Mouse (Mus musculus) liver, adult 2 months (tissue): Measurements from ENCODE around the gene Cyth3. TPM values are rescaled to one million over a fixed set of nuclear protein-coding genes. Genes with fewer than 3 reads are reported as not detected.

Experiments
- DNase-seq: peaks from one replicate; pipeline ENCODE4 v3.0.0-alpha.2; 2011; ENCODE audit warnings: low read depth, low spot score; ENCODE audit errors: extremely low read depth
- H3K27ac ChIP-seq: fragments of 200-500 bp; replicated peaks from 2 replicates; pipeline ENCODE4 v1.5.1; 2012; ENCODE audit warnings: low read depth, mild to moderate bottlenecking, control low read depth, inconsistent platforms, low read length; ENCODE audit not compliant: insufficient read depth
- H3K27me3 ChIP-seq: fragments of 200-500 bp; 2 replicates; pipeline ENCODE4 v1.6.1; 2012; ENCODE audit warnings: mild to moderate bottlenecking, moderate library complexity, low read length, inconsistent platforms; ENCODE audit not compliant: control insufficient read depth, insufficient read depth
- H3K36me3 ChIP-seq: fragments of 200-500 bp; 2 replicates; pipeline ENCODE4 v1.6.1; 2012; ENCODE audit warnings: low read length, inconsistent platforms; ENCODE audit not compliant: control insufficient read depth, insufficient read depth
- H3K4me1 ChIP-seq: fragments of 200-500 bp; 2 replicates; pipeline ENCODE4 v1.6.1; 2011; ENCODE audit warnings: low read length; ENCODE audit not compliant: control insufficient read depth, insufficient read depth
- H3K4me3 ChIP-seq: fragments of 200-500 bp; 2 replicates; pipeline ENCODE4 v1.5.1; 2011; ENCODE audit warnings: low read depth, mild to moderate bottlenecking, control low read depth, low read length, moderate library complexity; ENCODE audit not compliant: insufficient read depth
- H3K79me2 ChIP-seq: fragments of 200-500 bp; 2 replicates; pipeline ENCODE4 v1.6.1; 2012; ENCODE audit warnings: inconsistent platforms, mild to moderate bottlenecking, low read length, moderate library complexity; ENCODE audit not compliant: control insufficient read depth, insufficient read depth
- H3K9ac ChIP-seq: fragments of 200-500 bp; 2 replicates; pipeline ENCODE4 v1.6.1; 2012; ENCODE audit warnings: low read depth, mild to moderate bottlenecking, control low read depth, inconsistent platforms, low read length
- CTCF ChIP-seq: fragments of 200-500 bp; IDR thresholded peaks from 2 replicates; pipeline ENCODE4 v1.5.1; 2011; ENCODE audit warnings: low read depth, low read length, control low read depth
- POLR2A ChIP-seq: fragments of 200-500 bp; IDR thresholded peaks from 2 replicates; pipeline ENCODE4 v1.6.1; 2011; ENCODE audit warnings: low read length, control low read depth; ENCODE audit not compliant: insufficient read depth; ENCODE audit errors: extremely low read depth
- WGBS: fragments of 180-500 bp; shearing (Covaris S2); methylation state at CpG from one replicate; pipeline ENCODE4 v1.1.7; 2018; 5-methylcytosine and 5-hydroxymethylcytosine counted together
- polyA plus RNA-seq: library from polyadenylated mRNA; depleted of rRNA; stranded (reverse); fragments of >200 nt; gene quantifications from 2 replicates; pipeline ENCODE4 v1.2.3, GENCODE M21; 2012
- total RNA-seq: library from RNA; depleted of rRNA; stranded (reverse); fragments of >200 nt; gene quantifications from 2 replicates; pipeline ENCODE4 v1.2.3, GENCODE M21; 2014

Cyth3 gene
- total and polyA plus RNA-seq, 2 experiments, result 2.9 to 4.4 TPM

DNA sequence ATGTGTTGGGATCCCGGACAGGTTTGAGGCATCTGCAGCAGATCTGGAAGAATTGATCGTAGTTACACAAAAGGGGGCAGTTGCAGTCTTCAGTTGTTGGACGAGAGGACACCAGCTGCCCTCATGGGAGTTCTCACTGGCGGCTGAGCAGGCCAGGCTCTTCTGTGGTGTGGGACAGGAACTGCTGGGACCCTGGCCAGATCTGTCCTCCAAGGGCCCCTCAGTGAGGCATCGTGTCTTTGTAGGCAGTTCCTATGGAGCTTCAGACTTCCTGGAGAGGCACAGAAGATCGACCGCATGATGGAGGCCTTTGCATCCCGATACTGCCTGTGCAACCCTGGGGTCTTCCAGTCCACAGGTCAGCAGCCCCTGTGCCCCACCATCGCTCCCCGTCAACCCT is 78.8 kb downstream of the Cyth3 start:
- Histone ChIP-seq H3K79me2 (no peaks in the 10 kb centered on the region), H3K27me3 (no peaks in the 10 kb centered on the region), H3K4me3 (no peak overlapping the region), H3K36me3 (no peaks in the 10 kb centered on the region), H3K27ac (no peak overlapping the region), H3K9ac (no peak overlapping the region), H3K4me1 (0 out of 2 replicates have a peak, but pooled peaks cover under 1% of the 10 kb centered on the region)
- WGBS, result 96% methylated on average over 10 of the region's 10 CpGs
- DNase-seq, result no peak
- TF ChIP-seq CTCF (no peak), POLR2A (no peak)

- no peaks in the 10 kb centered on the region for H3K36me3 ChIP-seq
- no peaks in the 10 kb centered on the region for H3K4me1 ChIP-seq
- H3K27ac ChIP-seq, result no peak overlapping the region
- WGBS, result 91% methylated on average over 13 of the region's 13 CpGs
- TF ChIP-seq POLR2A, result no peak
- no peak for TF ChIP-seq CTCF
- H3K79me2 ChIP-seq, result no peaks in the 10 kb centered on the region
- DNase-seq, result no peak
- H3K27me3 ChIP-seq, result no peaks in the 10 kb centered on the region
- H3K9ac ChIP-seq, result no peak overlapping the region
- no peak overlapping the region for H3K4me3 ChIP-seq
These were observed 82.8 kb downstream of the Cyth3 start for GRCm38 (mm10) chr5:143704875-143705658.

DNA sequence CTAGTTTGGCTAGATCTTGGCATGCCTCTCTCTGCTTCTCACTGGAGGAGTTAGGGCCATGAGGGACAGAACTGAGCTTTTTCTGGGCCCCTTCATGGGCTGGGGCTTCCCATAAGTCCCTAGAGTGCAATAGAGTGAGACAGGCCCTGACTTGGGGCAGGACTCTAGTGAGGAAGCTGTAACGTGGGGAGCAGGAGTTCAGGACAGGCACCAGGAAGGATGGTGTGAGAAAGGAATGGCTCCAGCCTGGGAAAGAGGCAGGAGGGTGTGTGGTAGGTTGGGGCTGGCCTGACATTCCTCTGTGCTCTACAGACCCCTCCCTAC is 83.4 kb downstream of the Cyth3 start:
- H3K27ac ChIP-seq, result no peak overlapping the region
- no peak overlapping the region for H3K9ac ChIP-seq
- H3K4me1 ChIP-seq, result no peaks in the 10 kb centered on the region
- no peak overlapping the region for H3K4me3 ChIP-seq
- DNase-seq, result no peak
- WGBS, result 85% methylated on average over 1 of the region's 1 CpGs
- TF ChIP-seq CTCF, result no peak
- TF ChIP-seq POLR2A, result no peak
- H3K27me3 ChIP-seq, result no peaks in the 10 kb centered on the region
- no peaks in the 10 kb centered on the region for H3K36me3 ChIP-seq
- H3K79me2 ChIP-seq, result no peaks in the 10 kb centered on the region

GRCm38 (mm10) chr5:143706030-143706821 is 84.0 kb downstream of the Cyth3 start:
- Histone ChIP-seq H3K36me3 (peaks cover 3% of the 10 kb centered on the region; the same call in 1 of the 2 replicates), H3K4me1 (no peaks in the 10 kb centered on the region), H3K27me3 (no peaks in the 10 kb centered on the region), H3K4me3 (no peak overlapping the region), H3K79me2 (no peaks in the 10 kb centered on the region), H3K9ac (no peak overlapping the region), H3K27ac (no peak overlapping the region)
- WGBS, result 85% methylated on average over 9 of the region's 9 CpGs
- TF ChIP-seq POLR2A (no peak), CTCF (no peak)
- DNase-seq, result no peak

GRCm38 (mm10) chr5:143706822-143707200 is 84.6 kb downstream of the Cyth3 start:
- peaks cover 3% of the 10 kb centered on the region; the same call in 1 of the 2 replicates for H3K36me3 ChIP-seq
- H3K79me2 ChIP-seq, result no peaks in the 10 kb centered on the region
- H3K27ac ChIP-seq, result no peak overlapping the region

DNA sequence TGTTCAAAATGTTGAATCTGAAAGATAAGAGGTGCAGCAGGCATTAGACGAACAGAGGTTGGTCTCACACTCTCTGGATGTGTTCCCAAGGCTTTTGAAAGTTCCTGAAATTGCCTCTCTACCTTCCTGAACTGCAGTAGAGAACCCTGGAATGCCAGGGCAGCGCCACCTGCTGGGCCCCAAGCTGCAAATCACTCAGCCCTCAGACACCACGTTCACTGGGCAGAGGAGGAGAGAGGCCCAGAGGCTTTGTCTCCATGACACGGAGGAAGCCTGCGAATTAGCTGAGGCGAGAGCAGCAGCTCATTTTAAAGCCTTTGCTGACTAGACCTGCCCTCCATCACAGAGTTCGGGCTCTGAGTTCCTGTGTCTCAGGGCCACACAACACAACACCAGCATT is 89.1 kb downstream of the Cyth3 start:
- Histone ChIP-seq H3K27me3 (no peaks in the 10 kb centered on the region), H3K9ac (no peak overlapping the region), H3K4me3 (no peak overlapping the region), H3K79me2 (no peaks in the 10 kb centered on the region), H3K27ac (no peak overlapping the region), H3K36me3 (peaks cover 20% of the 10 kb centered on the region; the same call in 1 of the 2 replicates), H3K4me1 (peaks cover 6% of the 10 kb centered on the region; the same call in 1 of the 2 replicates)
- TF ChIP-seq CTCF (peak; percentile 93), POLR2A (no peak)
- 26% methylated on average over 7 of the region's 7 CpGs for WGBS
- peak; percentile 47 for DNase-seq

More at GRCm38 (mm10) chr5:143706822-143707200, 84.6 kb downstream of the Cyth3 start:
- 91% methylated on average over 7 of the region's 7 CpGs for WGBS
- H3K4me1 ChIP-seq, result no peaks in the 10 kb centered on the region
- no peaks in the 10 kb centered on the region for H3K27me3 ChIP-seq
- H3K4me3 ChIP-seq, result no peak overlapping the region
- no peak for TF ChIP-seq POLR2A
- no peak for TF ChIP-seq CTCF
- no peak for DNase-seq
- H3K9ac ChIP-seq, result no peak overlapping the region
